Mouse (Mus musculus): ENCODE results near the gene Ttll6. TPM values are rescaled to one million over a fixed set of nuclear protein-coding genes. Genes with fewer than 3 reads are reported as not detected.

Gene Ttll6
- polyA plus RNA-seq, 1 experiment from 2014 or later, result 0.09 TPM

- 1% methylated on average over 45 of the region's 45 CpGs for WGBS
- peak overlapping the region; percentile 75 for H3K4me2 ChIP-seq
- no peaks in the 10 kb centered on the region for H3K9me3 ChIP-seq (ENCODE audit: low read depth, low read length)
- no peak overlapping the region for H3K27ac ChIP-seq (ENCODE audit: low read depth)
- H3K4me3 ChIP-seq (ENCODE audit: low read depth, low read length), result peak overlapping the region; percentile 39
- DNase-seq (peak; percentile 52), ATAC-seq (ENCODE audit: insufficient read depth) (peak; percentile 35; the same call in 1 of the 2 replicates)
- peaks cover 39% of the 10 kb centered on the region for H3K27me3 ChIP-seq (ENCODE audit: insufficient read depth, low read length)
- H3K36me3 ChIP-seq (ENCODE audit: insufficient read depth), result no peaks in the 10 kb centered on the region
- no peak for TF ChIP-seq CTCF (IDR thresholded peaks at IDR 0.05; ENCODE audit: low read depth)
- no peaks in the 10 kb centered on the region for H3K4me1 ChIP-seq (ENCODE audit: insufficient read depth)
- H3K9ac ChIP-seq, result peak overlapping the region; percentile 39; the same call in 1 of the 2 replicates
These were observed 9.3 kb upstream of the Ttll6 start for GRCm38 (mm10) chr11:96124052-96124914.

GRCm38 (mm10) chr11:96130606-96131005 lies 3.0 kb upstream of the Ttll6 start:
- Histone ChIP-seq H3K4me2 (no peak overlapping the region), H3K4me3 (ENCODE audit: low read depth, low read length) (no peak overlapping the region), H3K27ac (ENCODE audit: low read depth) (no peak overlapping the region), H3K36me3 (ENCODE audit: insufficient read depth) (no peaks in the 10 kb centered on the region), H3K9ac (no peak overlapping the region), H3K9me3 (ENCODE audit: low read depth, low read length) (no peaks in the 10 kb centered on the region), H3K4me1 (ENCODE audit: insufficient read depth) (no peaks in the 10 kb centered on the region), H3K27me3 (ENCODE audit: insufficient read depth, low read length) (peaks cover 17% of the 10 kb centered on the region; the same call in 1 of the 2 replicates)
- DNase-seq, result no peak
- no peak for TF ChIP-seq CTCF (IDR thresholded peaks at IDR 0.05; ENCODE audit: low read depth)
- 44% methylated on average over 10 of the region's 10 CpGs for WGBS
- ATAC-seq (ENCODE audit: insufficient read depth), result no peak

- H3K9me3 ChIP-seq (ENCODE audit: low read depth, low read length), result no peaks in the 10 kb centered on the region
- DNase-seq, result no peak
- peaks cover 9% of the 10 kb centered on the region; the same call in 1 of the 2 replicates for H3K27me3 ChIP-seq (ENCODE audit: insufficient read depth, low read length)
- no peak for TF ChIP-seq CTCF (IDR thresholded peaks at IDR 0.05; ENCODE audit: low read depth)
- no peaks in the 10 kb centered on the region for H3K36me3 ChIP-seq (ENCODE audit: insufficient read depth)
- ATAC-seq (ENCODE audit: insufficient read depth), result no peak
- 74% methylated on average over 8 of the region's 8 CpGs for WGBS
- no peak overlapping the region for H3K4me2 ChIP-seq
- no peak overlapping the region for H3K4me3 ChIP-seq (ENCODE audit: low read depth, low read length)
- H3K4me1 ChIP-seq (ENCODE audit: insufficient read depth), result no peaks in the 10 kb centered on the region
- H3K9ac ChIP-seq, result no peak overlapping the region
- H3K27ac ChIP-seq (ENCODE audit: low read depth), result no peak overlapping the region
These were observed 2.3 kb downstream of the Ttll6 start for GRCm38 (mm10) chr11:96135847-96136246.

- no peak overlapping the region for H3K4me3 ChIP-seq (ENCODE audit: low read depth, low read length)
- no peaks in the 10 kb centered on the region for H3K36me3 ChIP-seq (ENCODE audit: insufficient read depth)
- H3K9me3 ChIP-seq (ENCODE audit: low read depth, low read length), result no peaks in the 10 kb centered on the region
- H3K9ac ChIP-seq, result no peak overlapping the region
- no peaks in the 10 kb centered on the region for H3K4me1 ChIP-seq (ENCODE audit: insufficient read depth)
- ATAC-seq (ENCODE audit: insufficient read depth) (no peak), DNase-seq (peak; percentile 16)
- H3K27me3 ChIP-seq (ENCODE audit: insufficient read depth, low read length), result 0 out of 2 replicates have a peak, but pooled peaks cover 3% of the 10 kb centered on the region
- no peak overlapping the region for H3K27ac ChIP-seq (ENCODE audit: low read depth)
- H3K4me2 ChIP-seq, result no peak overlapping the region
- 12% methylated on average over 4 of the region's 4 CpGs for WGBS
- TF ChIP-seq CTCF (IDR thresholded peaks at IDR 0.05; ENCODE audit: low read depth), result no peak
These were observed 7.2 kb downstream of the Ttll6 start for GRCm38 (mm10) chr11:96140726-96141175.

GRCm38 (mm10) chr11:96143766-96144165 lies 10.2 kb downstream of the Ttll6 start:
- no peak overlapping the region for H3K9ac ChIP-seq

GRCm38 (mm10) chr11:96145622-96146270 lies 12.2 kb downstream of the Ttll6 start:
- Histone ChIP-seq H3K9me3 (ENCODE audit: low read depth, low read length) (no peaks in the 10 kb centered on the region), H3K9ac (no peak overlapping the region), H3K4me3 (ENCODE audit: low read depth, low read length) (peak overlapping the region; percentile 12; the same call in 1 of the 2 replicates), H3K27me3 (ENCODE audit: insufficient read depth, low read length) (peaks cover 29% of the 10 kb centered on the region; the same call in 1 of the 2 replicates), H3K36me3 (ENCODE audit: insufficient read depth) (no peaks in the 10 kb centered on the region), H3K4me1 (ENCODE audit: insufficient read depth) (no peaks in the 10 kb centered on the region), H3K4me2 (peak overlapping the region; percentile 51), H3K27ac (ENCODE audit: low read depth) (no peak overlapping the region)
- ATAC-seq (ENCODE audit: insufficient read depth) (peak; percentile 87), DNase-seq (peak; percentile 95)
- WGBS, result 2% methylated on average over 15 of the region's 15 CpGs
- TF ChIP-seq CTCF (IDR thresholded peaks at IDR 0.05; ENCODE audit: low read depth), result peak; percentile 94

More at GRCm38 (mm10) chr11:96143766-96144165, 10.2 kb downstream of the Ttll6 start:
- no peak overlapping the region for H3K4me3 ChIP-seq (ENCODE audit: low read depth, low read length)
- H3K4me1 ChIP-seq (ENCODE audit: insufficient read depth), result no peaks in the 10 kb centered on the region
- H3K9me3 ChIP-seq (ENCODE audit: low read depth, low read length), result no peaks in the 10 kb centered on the region
- WGBS, result 63% methylated on average over 4 of the region's 4 CpGs
- ATAC-seq (ENCODE audit: insufficient read depth), result no peak
- H3K4me2 ChIP-seq, result no peak overlapping the region
- TF ChIP-seq CTCF (IDR thresholded peaks at IDR 0.05; ENCODE audit: low read depth), result no peak
- no peak overlapping the region for H3K27ac ChIP-seq (ENCODE audit: low read depth)
- DNase-seq, result no peak
- H3K36me3 ChIP-seq (ENCODE audit: insufficient read depth), result no peaks in the 10 kb centered on the region
- H3K27me3 ChIP-seq (ENCODE audit: insufficient read depth, low read length), result peaks cover 22% of the 10 kb centered on the region; the same call in 1 of the 2 replicates

- TF ChIP-seq CTCF (IDR thresholded peaks at IDR 0.05; ENCODE audit: low read depth), result no peak
- no peak overlapping the region for H3K9ac ChIP-seq
- no peaks in the 10 kb centered on the region for H3K9me3 ChIP-seq (ENCODE audit: low read depth, low read length)
- H3K27ac ChIP-seq (ENCODE audit: low read depth), result no peak overlapping the region
- no peak overlapping the region for H3K4me3 ChIP-seq (ENCODE audit: low read depth, low read length)
- no peak overlapping the region for H3K4me2 ChIP-seq
- ATAC-seq (ENCODE audit: insufficient read depth) (no peak), DNase-seq (no peak)
- H3K27me3 ChIP-seq (ENCODE audit: insufficient read depth, low read length), result peaks cover 31% of the 10 kb centered on the region
- H3K36me3 ChIP-seq (ENCODE audit: insufficient read depth), result no peaks in the 10 kb centered on the region
- 58% methylated on average over 6 of the region's 6 CpGs for WGBS
- H3K4me1 ChIP-seq (ENCODE audit: insufficient read depth), result no peaks in the 10 kb centered on the region
These were observed 13.9 kb downstream of the Ttll6 start for GRCm38 (mm10) chr11:96147471-96147870.
